Mouse (Mus musculus): ENCODE results near the gene Rassf2. TPM values are rescaled to one million over a fixed set of nuclear protein-coding genes. Genes with fewer than 3 reads are reported as not detected.

Rassf2 gene
- polyA plus RNA-seq, 1 experiment from 2014 or later, result 4.8 TPM

DNA sequence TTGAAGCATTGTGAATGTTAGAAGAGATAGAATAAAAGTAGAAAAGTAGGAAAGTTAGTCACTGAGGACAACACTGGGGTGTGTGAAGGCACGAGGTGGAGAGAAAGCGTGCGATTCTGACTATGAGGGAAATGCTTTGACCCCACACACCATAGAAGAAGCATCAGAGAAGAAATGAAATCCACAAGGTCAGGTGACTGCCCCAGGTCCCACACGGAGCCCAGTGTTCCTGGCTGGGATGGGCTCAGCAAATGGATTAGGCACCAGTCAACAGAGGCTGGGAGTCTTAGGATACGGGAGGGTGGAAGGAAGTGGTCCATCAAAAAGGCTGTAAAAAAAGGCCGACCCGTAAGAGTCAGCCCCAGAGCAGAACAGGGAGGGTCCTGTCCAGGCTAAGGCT lies 9.6 kb downstream of the Rassf2 start:
- H3K36me3 ChIP-seq, result no peaks in the 10 kb centered on the region
- H3K9ac ChIP-seq, result no peak overlapping the region
- H3K27ac ChIP-seq (ENCODE audit: poor library complexity, severe bottlenecking), result no peak overlapping the region
- H3K27me3 ChIP-seq (replicated peaks), result no peaks in the 10 kb centered on the region
- H3K4me3 ChIP-seq, result no peak overlapping the region
- peaks cover 35% of the 10 kb centered on the region for H3K4me1 ChIP-seq (replicated peaks)
- no peak overlapping the region for H3K4me2 ChIP-seq
- 65% methylated on average over 7 of the region's 7 CpGs for WGBS
- no peaks in the 10 kb centered on the region for H3K9me3 ChIP-seq (replicated peaks)
- no peak for ATAC-seq (ENCODE audit: insufficient number of reproducible peaks, low FRiP score)

DNA sequence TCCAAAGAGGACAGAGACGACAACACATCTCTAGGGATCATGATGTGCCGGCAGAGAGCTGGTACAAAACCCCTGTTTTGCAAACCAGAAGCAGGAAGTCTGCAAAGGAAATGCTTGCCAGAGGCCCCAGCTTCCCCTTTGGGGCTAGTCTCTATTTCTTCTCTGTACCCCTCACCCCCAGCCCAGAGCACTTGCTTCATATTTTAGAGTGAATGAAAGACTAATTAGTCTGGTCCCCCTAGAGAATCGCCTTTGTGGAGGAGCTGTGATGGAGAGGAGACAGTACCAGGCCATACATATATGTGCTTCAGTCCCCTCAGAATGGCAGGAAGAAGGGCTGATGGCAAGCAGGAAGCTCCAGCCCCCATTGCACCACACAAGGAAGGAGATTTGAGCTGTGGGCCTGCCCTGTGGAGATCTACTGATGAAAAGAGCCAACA lies 10.7 kb downstream of the Rassf2 start:
- peaks cover 35% of the 10 kb centered on the region for H3K4me1 ChIP-seq (replicated peaks)
- no peak overlapping the region for H3K27ac ChIP-seq (ENCODE audit: poor library complexity, severe bottlenecking)
- no peaks in the 10 kb centered on the region for H3K9me3 ChIP-seq (replicated peaks)
- H3K27me3 ChIP-seq (replicated peaks), result no peaks in the 10 kb centered on the region
- H3K4me2 ChIP-seq, result no peak overlapping the region
- no peaks in the 10 kb centered on the region for H3K36me3 ChIP-seq
- no peak for ATAC-seq (ENCODE audit: insufficient number of reproducible peaks, low FRiP score)
- 62% methylated on average over 3 of the region's 3 CpGs for WGBS
- H3K9ac ChIP-seq, result no peak overlapping the region
- H3K4me3 ChIP-seq, result no peak overlapping the region

DNA sequence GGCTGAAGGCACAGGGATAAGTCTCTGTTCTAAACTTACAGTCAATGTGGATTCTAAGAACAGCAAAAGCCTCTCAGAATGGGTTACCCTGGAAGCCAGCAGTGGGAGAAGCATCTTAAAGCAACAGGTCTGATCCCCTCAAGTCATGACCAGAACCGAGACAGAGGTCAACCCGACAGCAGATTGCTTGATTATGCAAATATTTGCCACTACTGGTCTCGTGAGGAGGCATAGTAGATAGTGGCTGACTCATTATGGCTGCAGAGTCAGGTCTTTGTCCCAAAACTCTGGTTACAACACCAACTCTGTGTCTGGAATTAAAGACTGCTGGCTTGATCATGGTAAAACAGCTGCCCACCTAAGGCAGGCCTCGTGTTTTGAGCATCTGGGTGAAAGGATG lies 11.9 kb downstream of the Rassf2 start:
- Histone ChIP-seq H3K4me2 (no peak overlapping the region), H3K27me3 (replicated peaks) (no peaks in the 10 kb centered on the region), H3K9me3 (replicated peaks) (no peaks in the 10 kb centered on the region), H3K4me3 (no peak overlapping the region), H3K36me3 (no peaks in the 10 kb centered on the region), H3K27ac (ENCODE audit: poor library complexity, severe bottlenecking) (no peak overlapping the region), H3K4me1 (replicated peaks) (peaks cover 35% of the 10 kb centered on the region), H3K9ac (no peak overlapping the region)
- WGBS, result 58% methylated on average over 4 of the region's 4 CpGs
- no peak for ATAC-seq (ENCODE audit: insufficient number of reproducible peaks, low FRiP score)

DNA sequence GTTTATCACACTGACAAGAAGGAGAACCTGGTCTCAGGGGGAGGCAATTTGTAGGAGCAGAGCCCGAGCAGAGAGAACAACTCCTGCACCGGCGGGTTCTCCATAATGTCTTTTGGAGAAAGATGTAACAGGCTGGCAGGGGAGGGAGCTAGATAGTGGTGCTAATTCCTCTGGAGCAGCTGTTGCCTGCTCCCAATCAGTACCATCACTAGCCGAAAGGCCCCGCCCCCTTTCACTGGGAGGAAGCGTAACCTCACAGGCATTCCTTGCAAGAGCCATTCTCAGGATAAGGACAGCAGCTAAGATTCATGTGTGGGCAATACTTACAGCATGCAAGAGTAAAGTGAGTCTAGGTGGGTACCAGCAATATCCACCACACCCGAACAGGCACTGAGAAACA lies 12.4 kb downstream of the Rassf2 start:
- 15% methylated on average over 7 of the region's 7 CpGs for WGBS
- 0 out of 2 replicates have a peak, but pooled peaks have one; percentile 55 for ATAC-seq (ENCODE audit: insufficient number of reproducible peaks, low FRiP score)
- H3K4me2 ChIP-seq, result 0 out of 2 replicates have a peak overlapping the region, but pooled peaks have one; percentile 2

DNA sequence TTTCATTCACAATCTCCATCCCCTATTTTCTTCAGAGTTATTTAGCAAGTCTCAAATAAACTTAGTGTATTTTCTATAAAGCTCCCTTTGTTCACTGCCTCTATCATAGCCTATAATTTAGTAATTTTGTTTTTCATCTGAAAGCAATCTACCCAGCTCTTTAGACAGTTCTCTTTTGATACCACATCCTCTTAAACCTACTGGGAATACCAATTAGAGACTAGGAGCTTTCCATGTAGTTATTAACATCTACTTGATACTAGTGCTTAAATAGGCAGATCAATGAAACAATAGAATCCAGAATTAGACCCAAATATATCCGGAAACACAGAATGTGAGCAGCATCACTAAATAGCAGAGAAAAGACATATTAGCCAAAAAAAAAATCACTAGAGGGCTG lies 14.0 kb downstream of the Rassf2 start:
- Histone ChIP-seq H3K4me2 (no peak overlapping the region), H3K36me3 (no peaks in the 10 kb centered on the region), H3K9ac (no peak overlapping the region), H3K4me1 (replicated peaks) (peaks cover 29% of the 10 kb centered on the region), H3K4me3 (no peak overlapping the region), H3K9me3 (replicated peaks) (no peaks in the 10 kb centered on the region), H3K27ac (ENCODE audit: poor library complexity, severe bottlenecking) (no peak overlapping the region), H3K27me3 (replicated peaks) (no peaks in the 10 kb centered on the region)
- ATAC-seq (ENCODE audit: insufficient number of reproducible peaks, low FRiP score), result no peak
- WGBS, result 76% methylated on average over 1 of the region's 1 CpGs

More for the DNA sequence above, 12.4 kb downstream of the Rassf2 start:
- Histone ChIP-seq H3K36me3 (no peaks in the 10 kb centered on the region), H3K9me3 (replicated peaks) (no peaks in the 10 kb centered on the region), H3K9ac (no peak overlapping the region), H3K4me3 (no peak overlapping the region), H3K27ac (ENCODE audit: poor library complexity, severe bottlenecking) (no peak overlapping the region), H3K4me1 (replicated peaks) (peaks cover 35% of the 10 kb centered on the region), H3K27me3 (replicated peaks) (no peaks in the 10 kb centered on the region)

DNA sequence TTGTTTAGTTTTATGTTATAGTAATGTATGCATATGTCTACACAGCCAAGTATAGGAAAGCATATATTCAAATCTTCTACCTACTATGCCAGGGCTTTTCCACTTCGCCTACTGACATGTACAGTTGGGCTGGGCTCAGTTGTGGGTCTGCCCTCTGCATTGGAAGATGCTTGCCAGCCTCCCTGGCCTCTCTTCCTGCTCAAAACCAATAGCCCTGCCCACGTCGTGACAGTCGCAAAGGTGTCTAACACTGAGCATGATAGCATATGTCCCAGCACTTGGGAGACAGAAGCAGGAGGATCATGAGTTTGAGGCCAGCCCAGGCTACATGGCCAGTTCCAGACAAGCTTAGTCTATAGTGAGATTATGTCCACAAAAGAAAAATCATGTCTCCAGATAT lies 16.9 kb downstream of the Rassf2 start:
- no peak for ATAC-seq (ENCODE audit: insufficient number of reproducible peaks, low FRiP score)
- Histone ChIP-seq H3K9me3 (replicated peaks) (no peaks in the 10 kb centered on the region), H3K27me3 (replicated peaks) (no peaks in the 10 kb centered on the region), H3K27ac (ENCODE audit: poor library complexity, severe bottlenecking) (no peak overlapping the region), H3K4me2 (no peak overlapping the region), H3K4me1 (replicated peaks) (peaks cover 17% of the 10 kb centered on the region), H3K4me3 (no peak overlapping the region), H3K9ac (no peak overlapping the region), H3K36me3 (no peaks in the 10 kb centered on the region)
- 85% methylated on average over 4 of the region's 4 CpGs for WGBS

DNA sequence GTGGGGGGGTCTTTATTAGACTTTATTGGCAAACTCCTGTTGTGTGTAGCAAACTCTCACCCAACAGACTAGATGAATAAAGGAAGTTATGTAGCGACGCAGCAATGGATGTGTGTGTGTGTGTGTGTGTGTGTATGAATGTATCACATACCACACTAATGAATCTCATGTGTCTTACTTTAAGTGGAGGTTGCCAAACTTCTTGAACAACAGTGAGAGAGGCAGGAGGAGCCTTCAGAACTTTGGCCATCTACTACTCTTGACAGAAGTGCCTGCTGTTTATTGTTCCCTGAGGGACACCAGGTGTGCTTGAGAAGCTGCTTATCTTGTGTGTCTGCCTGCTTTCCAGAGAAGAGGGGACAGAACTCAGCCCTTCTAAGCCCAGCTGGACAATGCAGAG lies 19.3 kb downstream of the Rassf2 start:
- Histone ChIP-seq H3K9ac (no peak overlapping the region), H3K4me1 (replicated peaks) (peaks cover 17% of the 10 kb centered on the region), H3K36me3 (no peaks in the 10 kb centered on the region), H3K9me3 (replicated peaks) (no peaks in the 10 kb centered on the region), H3K27ac (ENCODE audit: poor library complexity, severe bottlenecking) (no peak overlapping the region), H3K27me3 (replicated peaks) (no peaks in the 10 kb centered on the region), H3K4me3 (no peak overlapping the region), H3K4me2 (no peak overlapping the region)
- no peak for ATAC-seq (ENCODE audit: insufficient number of reproducible peaks, low FRiP score)
- WGBS, result 89% methylated on average over 2 of the region's 2 CpGs

DNA sequence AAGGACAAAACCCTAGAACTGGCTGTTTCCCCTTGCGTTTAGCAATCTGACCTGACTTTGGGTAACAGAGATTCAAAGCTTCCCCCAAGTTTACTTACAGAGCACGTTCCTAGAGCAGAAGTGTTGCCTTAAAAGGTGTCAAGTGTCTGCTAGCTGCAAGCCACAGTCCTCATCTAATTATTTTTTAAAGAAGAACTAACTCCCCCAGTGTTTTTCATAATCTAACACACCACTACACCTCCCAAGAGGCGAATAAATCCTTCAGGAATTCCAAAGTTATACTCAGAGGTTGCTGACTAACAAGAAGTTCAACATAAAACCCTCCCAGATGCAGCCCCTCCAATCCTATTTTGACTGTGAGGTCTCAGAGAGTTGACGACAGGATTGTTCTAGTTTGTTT lies 21.9 kb downstream of the Rassf2 start:
- Histone ChIP-seq H3K27me3 (replicated peaks) (no peaks in the 10 kb centered on the region), H3K9me3 (replicated peaks) (no peaks in the 10 kb centered on the region), H3K9ac (no peak overlapping the region), H3K4me3 (no peak overlapping the region), H3K27ac (ENCODE audit: poor library complexity, severe bottlenecking) (no peak overlapping the region), H3K36me3 (no peaks in the 10 kb centered on the region), H3K4me2 (no peak overlapping the region), H3K4me1 (replicated peaks) (peaks cover 17% of the 10 kb centered on the region)
- WGBS, result 49% methylated on average over 4 of the region's 4 CpGs
- ATAC-seq (ENCODE audit: insufficient number of reproducible peaks, low FRiP score), result no peak

DNA sequence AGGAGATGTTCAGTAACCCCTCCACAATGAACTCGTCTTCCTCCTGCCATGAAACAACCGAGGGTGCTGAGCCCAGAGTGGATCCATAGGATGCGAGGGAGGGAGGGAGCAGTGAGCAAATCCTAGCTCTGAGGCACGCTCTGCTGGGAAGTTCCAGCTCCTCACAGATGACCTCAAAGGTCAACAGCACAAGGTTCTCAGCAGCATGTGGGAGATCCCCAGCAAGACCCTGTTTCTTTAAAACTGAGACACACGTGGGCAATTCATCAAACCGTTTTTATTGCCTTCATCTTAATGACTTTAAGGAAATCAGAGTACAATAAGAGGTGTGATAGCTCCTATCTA lies 22.6 kb downstream of the Rassf2 start:
- Histone ChIP-seq H3K27me3 (replicated peaks) (no peaks in the 10 kb centered on the region), H3K9me3 (replicated peaks) (no peaks in the 10 kb centered on the region), H3K4me3 (no peak overlapping the region), H3K9ac (no peak overlapping the region), H3K4me2 (no peak overlapping the region), H3K27ac (ENCODE audit: poor library complexity, severe bottlenecking) (no peak overlapping the region), H3K4me1 (replicated peaks) (peaks cover 15% of the 10 kb centered on the region), H3K36me3 (no peaks in the 10 kb centered on the region)
- no peak for ATAC-seq (ENCODE audit: insufficient number of reproducible peaks, low FRiP score)
- WGBS, result 51% methylated on average over 6 of the region's 6 CpGs

DNA sequence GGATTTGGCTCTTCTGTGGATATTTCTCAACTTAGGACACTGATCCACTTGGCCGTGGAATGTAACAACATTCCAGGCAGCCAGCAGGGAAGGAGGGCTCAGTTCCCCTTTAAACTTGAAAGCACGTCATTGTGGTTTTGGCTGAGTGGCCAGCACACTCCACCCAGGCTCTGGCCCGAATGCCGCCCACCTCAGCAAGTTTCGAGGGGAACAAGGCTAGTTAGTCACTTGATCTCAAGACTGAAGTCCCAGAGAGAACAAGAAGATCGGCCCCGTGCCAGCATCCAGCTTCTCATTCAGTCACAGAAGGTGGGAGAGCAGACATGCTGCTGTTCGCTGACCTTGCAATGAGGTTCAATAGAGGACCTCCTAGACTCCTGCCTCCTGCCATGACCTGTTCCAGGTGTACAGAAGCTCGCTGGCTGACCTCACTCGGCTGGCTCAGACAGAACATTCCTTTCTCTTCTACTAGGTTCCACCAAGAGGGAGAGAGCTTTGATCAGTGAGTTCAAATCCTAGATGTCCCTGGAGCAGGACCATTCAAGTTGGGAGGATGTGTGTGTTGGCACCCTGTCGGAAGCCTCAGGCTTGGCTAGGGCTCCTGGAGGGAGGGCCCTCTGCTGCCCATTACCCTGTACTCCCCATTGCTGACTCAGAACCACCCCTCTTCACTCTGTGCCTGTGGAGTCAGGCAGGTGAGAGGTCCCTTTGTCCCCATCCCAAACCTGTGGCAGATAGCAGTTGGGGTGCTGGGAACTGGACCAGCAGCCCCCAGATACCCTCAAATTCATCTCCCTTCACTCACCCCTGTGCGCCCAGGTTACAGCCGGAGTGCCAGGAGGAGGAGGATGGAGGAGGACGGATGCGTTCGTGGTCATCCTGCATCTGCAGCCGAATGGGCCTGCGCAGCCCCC lies 23.2 kb downstream of the Rassf2 start:
- Histone ChIP-seq H3K4me3 (no peak overlapping the region), H3K4me1 (replicated peaks) (peaks cover 15% of the 10 kb centered on the region), H3K9ac (no peak overlapping the region), H3K9me3 (replicated peaks) (no peaks in the 10 kb centered on the region), H3K27ac (ENCODE audit: poor library complexity, severe bottlenecking) (no peak overlapping the region), H3K27me3 (replicated peaks) (no peaks in the 10 kb centered on the region), H3K36me3 (no peaks in the 10 kb centered on the region), H3K4me2 (no peak overlapping the region)
- 69% methylated on average over 18 of the region's 18 CpGs for WGBS
- ATAC-seq (ENCODE audit: insufficient number of reproducible peaks, low FRiP score), result 0 out of 2 replicates have a peak, but pooled peaks have one; percentile 18

DNA sequence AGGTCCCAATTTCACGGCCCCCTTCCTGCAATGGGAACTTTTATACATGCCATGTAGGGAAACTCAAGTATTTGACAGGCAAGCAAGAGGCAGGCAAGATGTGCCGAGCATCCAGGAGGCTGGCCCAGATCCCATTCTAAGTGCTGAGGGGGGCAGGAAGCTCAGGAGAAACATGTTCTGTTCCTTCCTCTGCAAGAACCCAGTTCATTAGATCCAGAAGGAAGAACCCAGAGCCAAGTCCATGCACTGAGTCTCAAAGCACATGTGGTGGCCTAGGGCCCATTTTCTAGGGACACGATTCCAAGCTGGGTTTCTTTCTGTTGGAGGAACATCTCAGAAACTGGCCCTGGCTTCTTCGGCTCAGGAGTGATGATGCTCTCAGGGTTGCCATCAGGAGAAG lies 24.6 kb downstream of the Rassf2 start:
- H3K27ac ChIP-seq (ENCODE audit: poor library complexity, severe bottlenecking), result no peak overlapping the region

More for the DNA sequence above, 24.6 kb downstream of the Rassf2 start:
- WGBS, result 81% methylated on average over 4 of the region's 4 CpGs
- Histone ChIP-seq H3K9me3 (replicated peaks) (no peaks in the 10 kb centered on the region), H3K4me1 (replicated peaks) (peaks cover 23% of the 10 kb centered on the region), H3K4me3 (no peak overlapping the region), H3K4me2 (no peak overlapping the region), H3K9ac (no peak overlapping the region), H3K27me3 (replicated peaks) (no peaks in the 10 kb centered on the region), H3K36me3 (no peaks in the 10 kb centered on the region)
- ATAC-seq (ENCODE audit: insufficient number of reproducible peaks, low FRiP score), result no peak
